Mouse (Mus musculus) kidney, postnatal 14 days (tissue): ENCODE measurements at regions not wholly inside any gene's neighbourhood (a gene's known extent, or its start where the extent isn't known, plus 50 kb on each side); places are given as distances from the start of the nearest gene placed in this dataset.

Experiments
- DNase-seq: peaks from one replicate; pipeline ENCODE4 v3.0.0; 2022; ENCODE audit warnings: mixed read lengths

GRCm38 (mm10) chr3:135001270-135001669 lies 172.5 kb downstream of the Tacr3 start:
- no peak for DNase-seq

- DNase-seq, result no peak
Measured at GRCm38 (mm10) chr3:135015784-135016183, 187.0 kb downstream of the Tacr3 start.

GRCm38 (mm10) chr3:135024366-135024765 lies 188.0 kb upstream of the Cenpe start:
- DNase-seq, result no peak

GRCm38 (mm10) chr3:135024799-135025198 lies 187.5 kb upstream of the Cenpe start:
- DNase-seq, result no peak

- DNase-seq, result no peak
Measured at GRCm38 (mm10) chr3:135032483-135032882, 179.9 kb upstream of the Cenpe start.

GRCm38 (mm10) chr3:135037383-135037782 lies 175.0 kb upstream of the Cenpe start:
- no peak for DNase-seq

- peak; percentile 27 for DNase-seq
Measured at GRCm38 (mm10) chr3:135042195-135042594, 170.1 kb upstream of the Cenpe start.

- no peak for DNase-seq
Measured at GRCm38 (mm10) chr3:135045769-135046277, 166.5 kb upstream of the Cenpe start.

GRCm38 (mm10) chr3:135091487-135091886 lies 120.8 kb upstream of the Cenpe start:
- no peak for DNase-seq

GRCm38 (mm10) chr3:135100901-135101586 lies 111.3 kb upstream of the Cenpe start:
- no peak for DNase-seq
